Mouse (Mus musculus) embryonic fibroblast, embryonic 13.5 days (primary cell): Measurements from ENCODE around the gene 1500011B03Rik.

ENCODE experiments used
- CTCF ChIP-seq: IDR thresholded peaks from 2 replicates; pipeline ENCODE4 v1.5.1; 2011; ENCODE audit warnings: mild to moderate bottlenecking, control low read depth, low read length, moderate library complexity, borderline replicate concordance; ENCODE audit not compliant: insufficient read depth
- POLR2A ChIP-seq: IDR thresholded peaks from 2 replicates; pipeline ENCODE4 v1.6.1; 2011; ENCODE audit warnings: low read depth, mild to moderate bottlenecking, control low read depth, low read length, moderate library complexity

GRCm38 (mm10) chr5:114824197-114824596, 929 bp upstream of the 1500011B03Rik start:
- TF ChIP-seq POLR2A (no peak), CTCF (peak; percentile 62; the same call in 1 of the 2 replicates)
